In the genomic region with DNA sequence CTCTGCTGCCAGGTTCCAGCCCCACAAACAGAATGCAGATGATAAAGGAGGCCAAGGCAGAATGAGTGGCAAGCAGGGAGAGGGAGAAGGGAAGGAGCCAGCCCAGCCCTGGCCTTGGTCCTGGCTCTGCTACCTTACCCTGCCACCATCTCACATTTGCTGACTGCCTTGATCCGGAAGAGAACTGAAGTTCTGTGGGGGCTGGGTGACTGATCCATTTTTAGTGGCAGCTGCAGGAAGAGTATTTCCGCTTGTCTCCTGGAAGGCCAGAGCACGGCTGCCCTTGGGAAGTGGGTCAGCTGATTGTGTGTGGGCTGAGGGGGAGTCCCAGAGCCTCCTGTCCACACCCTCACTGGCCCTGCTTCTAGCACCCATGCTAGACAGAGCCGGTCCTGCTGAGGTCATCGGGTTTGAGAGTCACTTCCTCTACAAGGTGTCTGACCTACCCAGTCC, we compare ENCODE assay signal across 7 mouse cellular contexts. TPM values are rescaled to one million over a fixed set of nuclear protein-coding genes. Genes with fewer than 3 reads are reported as not detected.
A peak's percentile ranks its signal among the peaks of the same experiment; 100 is the strongest.
DNase-seq lines count a peak whose midpoint lies in the region; ATAC-seq lines count a peak whose summit lies in the region.

No protein-coding gene starts in this region.

- H3K27me3 ChIP-seq in forebrain, embryonic 12.5 days, result no peaks in the 10 kb centered on the region
- no peaks in the 10 kb centered on the region for H3K27me3 ChIP-seq in heart, embryonic 15.5 days
- H3K27me3 ChIP-seq in stomach, embryonic 15.5 days (replicated peaks), result no peaks in the 10 kb centered on the region

- H3K9ac ChIP-seq in forebrain, embryonic 12.5 days, result no peak overlapping the region
- H3K9ac ChIP-seq in heart, embryonic 15.5 days, result peak overlapping the region; percentile 3; the same call in 1 of the 2 replicates
- no peak overlapping the region for H3K9ac ChIP-seq in stomach, embryonic 15.5 days

- no peak overlapping the region for H3K4me3 ChIP-seq in forebrain, embryonic 12.5 days (replicated peaks)
- H3K4me3 ChIP-seq in heart, embryonic 15.5 days, result no peak overlapping the region
- no peak overlapping the region for H3K4me3 ChIP-seq in stomach, embryonic 15.5 days (replicated peaks)

- H3K27ac ChIP-seq in forebrain, embryonic 12.5 days, result 0 out of 2 replicates have a peak overlapping the region, but pooled peaks have one; percentile 25
- H3K27ac ChIP-seq in heart, embryonic 15.5 days, result peak overlapping the region; percentile 89
- peak overlapping the region; percentile 48 for H3K27ac ChIP-seq in stomach, embryonic 15.5 days

- H3K4me2 ChIP-seq in forebrain, embryonic 12.5 days, result no peak overlapping the region
- peak overlapping the region; percentile 35 for H3K4me2 ChIP-seq in heart, embryonic 15.5 days
- no peak overlapping the region for H3K4me2 ChIP-seq in stomach, embryonic 15.5 days

- no peaks in the 10 kb centered on the region for H3K9me3 ChIP-seq in forebrain, embryonic 12.5 days
- H3K9me3 ChIP-seq in heart, embryonic 15.5 days (replicated peaks), result no peaks in the 10 kb centered on the region
- no peaks in the 10 kb centered on the region for H3K9me3 ChIP-seq in stomach, embryonic 15.5 days

- no peak for ATAC-seq in forebrain, embryonic 12.5 days (ENCODE audit: low FRiP score)
- peak; percentile 83 for ATAC-seq in heart, embryonic 15.5 days (replicated peaks; ENCODE audit: insufficient number of reproducible peaks, insufficient read depth, low FRiP score, low read depth)
- peak; percentile 34; the same call in 1 of the 2 replicates for ATAC-seq in stomach, embryonic 15.5 days (ENCODE audit: insufficient read depth, low FRiP score, low read depth)

- no peaks in the 10 kb centered on the region for H3K4me1 ChIP-seq in forebrain, embryonic 12.5 days
- H3K4me1 ChIP-seq in heart, embryonic 15.5 days (replicated peaks), result peaks cover 27% of the 10 kb centered on the region
- H3K4me1 ChIP-seq in stomach, embryonic 15.5 days, result peaks cover 5% of the 10 kb centered on the region

- peak; percentile 30 for DNase-seq in CD4-positive, CD25-positive, alpha-beta regulatory T cell, adult 2 months (ENCODE audit: low read depth, low spot score)
- DNase-seq in NIH3T3 (ENCODE audit: low read depth), result peak; percentile 28
- peak; percentile 80 for DNase-seq in kidney, postnatal 14 days
- DNase-seq in lung, postnatal 10 days, result peak; percentile 83

- H3K36me3 ChIP-seq in forebrain, embryonic 12.5 days (replicated peaks), result peaks cover 24% of the 10 kb centered on the region
- peaks cover 24% of the 10 kb centered on the region; the same call in 1 of the 2 replicates for H3K36me3 ChIP-seq in heart, embryonic 15.5 days
- H3K36me3 ChIP-seq in stomach, embryonic 15.5 days, result peaks cover 11% of the 10 kb centered on the region; the same call in 1 of the 2 replicates

- 80% methylated on average over 5 of the region's 5 CpGs for WGBS in forebrain, embryonic 12.5 days
- WGBS in heart, embryonic 15.5 days, result 9% methylated on average over 5 of the region's 5 CpGs
- 46% methylated on average over 5 of the region's 5 CpGs for WGBS in stomach, embryonic 15.5 days

RNA-seq across cellular contexts. Expression of gene Dnm2, which starts 38.5 kb away (rescaled TPM):
- 73.8 and 78.4 TPM in 2 replicates for polyA plus RNA-seq in forebrain, embryonic 12.5 days (2016; fragmentation: Nextera tagmentation; extraction: Ambion mirVana)
- 60.0 and 73.6 TPM in 2 replicates for polyA plus RNA-seq in heart, embryonic 15.5 days (2015; fragmentation: Nextera tagmentation; extraction: Ambion mirVana)
- polyA plus RNA-seq in stomach, embryonic 15.5 days (2015; fragmentation: Nextera tagmentation; extraction: Ambion mirVana), result 71.3 and 75.7 TPM in 2 replicates

RNA-seq across cellular contexts. Expression of gene Tmed1, which starts 46.9 kb away (rescaled TPM):
- polyA plus RNA-seq in forebrain, embryonic 12.5 days (2016; fragmentation: Nextera tagmentation; extraction: Ambion mirVana), result 68.0 and 68.2 TPM in 2 replicates
- 78.8 and 92.6 TPM in 2 replicates for polyA plus RNA-seq in heart, embryonic 15.5 days (2015; fragmentation: Nextera tagmentation; extraction: Ambion mirVana)
- polyA plus RNA-seq in stomach, embryonic 15.5 days (2015; fragmentation: Nextera tagmentation; extraction: Ambion mirVana), result 85.8 and 90.5 TPM in 2 replicates

RNA-seq across cellular contexts. Expression of gene Qtrt1, which starts 51.5 kb away (rescaled TPM):
- 43.5 and 50.8 TPM in 2 replicates for polyA plus RNA-seq in forebrain, embryonic 12.5 days (2016; fragmentation: Nextera tagmentation; extraction: Ambion mirVana)
- polyA plus RNA-seq in heart, embryonic 15.5 days (2015; fragmentation: Nextera tagmentation; extraction: Ambion mirVana), result 23.8 and 28.1 TPM in 2 replicates
- 55.9 and 57.6 TPM in 2 replicates for polyA plus RNA-seq in stomach, embryonic 15.5 days (2015; fragmentation: Nextera tagmentation; extraction: Ambion mirVana)

Comparison
In these comparisons a context has a peak if more than half of its experiments do, and no peak if none do; other contexts are left out.
1. DNase-seq: peak in every context shown above with its lines; median percentile 83 in lung, postnatal 10 days; 80 in kidney, postnatal 14 days; 30 in CD4-positive, CD25-positive, alpha-beta regulatory T cell, adult 2 months; 28 in NIH3T3.
2. H3K27ac ChIP-seq: peak in every context shown above with its lines; median percentile 89 in heart, embryonic 15.5 days; 48 in stomach, embryonic 15.5 days; 25 in forebrain, embryonic 12.5 days.